ENCODE assay signal across 8 mouse cellular contexts in genomic region chr9:80173629-80174028, GRCm38 (mm10). TPM values are rescaled to one million over a fixed set of nuclear protein-coding genes. Genes with fewer than 3 reads are reported as not detected.
DNase-seq lines count a peak whose midpoint lies in the region; ATAC-seq lines count a peak whose summit lies in the region.

No protein-coding gene starts in this region.

- WGBS in forebrain, embryonic 12.5 days = 32% methylated on average over 9 of the region's 9 CpGs
- 39% methylated on average over 9 of the region's 9 CpGs for WGBS in hindbrain, embryonic 11.5 days

- H3K27me3 ChIP-seq in forebrain, embryonic 12.5 days = no peaks in the 10 kb centered on the region
- H3K27me3 ChIP-seq in hindbrain, embryonic 11.5 days (ENCODE audit: control insufficient read depth, insufficient read depth, low read length) = no peaks in the 10 kb centered on the region

- no peak overlapping the region for H3K4me2 ChIP-seq in forebrain, embryonic 12.5 days
- no peak overlapping the region for H3K4me2 ChIP-seq in hindbrain, embryonic 11.5 days (replicated peaks; ENCODE audit: low read depth, low read length)

- no peak overlapping the region for H3K4me3 ChIP-seq in forebrain, embryonic 12.5 days (replicated peaks)
- H3K4me3 ChIP-seq in hindbrain, embryonic 11.5 days (ENCODE audit: low read depth, low read length) = no peak overlapping the region

- H3K36me3 ChIP-seq in forebrain, embryonic 12.5 days (replicated peaks) = no peaks in the 10 kb centered on the region
- no peaks in the 10 kb centered on the region for H3K36me3 ChIP-seq in hindbrain, embryonic 11.5 days (ENCODE audit: control insufficient read depth, insufficient read depth, low read length)

- no peak overlapping the region for H3K9ac ChIP-seq in forebrain, embryonic 12.5 days
- 0 out of 2 replicates have a peak overlapping the region, but pooled peaks have one; percentile 23 for H3K9ac ChIP-seq in hindbrain, embryonic 11.5 days (ENCODE audit: low read depth, low read length)

- H3K27ac ChIP-seq in forebrain, embryonic 12.5 days = no peak overlapping the region
- no peak overlapping the region for H3K27ac ChIP-seq in hindbrain, embryonic 11.5 days (ENCODE audit: low read depth, low read length)

- peak; percentile 17 for DNase-seq in adrenal gland, postnatal 14 days
- no peak for DNase-seq in adrenal gland, adult 18-20 months (ENCODE audit: low spot score in 2 of 2)
- peak; percentile 56 for DNase-seq in MN1 (ENCODE audit: low spot score)
- DNase-seq in hindbrain, embryonic 11.5 days (ENCODE audit: low spot score) = no peak
- DNase-seq in lung, postnatal 36 days = peak; percentile 51
- peak; percentile 63 to 64 for DNase-seq in right cerebral cortex, postnatal 10 days (ENCODE audit: low spot score in 2 of 2)
- no peak for DNase-seq in adrenal gland, postnatal 10 days

- H3K4me1 ChIP-seq in forebrain, embryonic 12.5 days = peaks cover 9% of the 10 kb centered on the region
- H3K4me1 ChIP-seq in hindbrain, embryonic 11.5 days (replicated peaks; ENCODE audit: control insufficient read depth, insufficient read depth, low read length) = no peaks in the 10 kb centered on the region

- no peaks in the 10 kb centered on the region for H3K9me3 ChIP-seq in forebrain, embryonic 12.5 days
- H3K9me3 ChIP-seq in hindbrain, embryonic 11.5 days (ENCODE audit: control insufficient read depth, low read length) = no peaks in the 10 kb centered on the region

- 0 out of 2 replicates have a peak, but pooled peaks have one; percentile 34 for ATAC-seq in forebrain, embryonic 12.5 days (ENCODE audit: low FRiP score)
- ATAC-seq in hindbrain, embryonic 11.5 days (ENCODE audit: low FRiP score) = peak; percentile 83

RNA-seq across cellular contexts. Expression of gene Myo6, which starts 8.8 kb away (rescaled TPM):
- total RNA-seq in adrenal gland, postnatal 14 days (2021) = 30.8 and 31.0 TPM in 2 replicates
- total RNA-seq in adrenal gland, adult 18-20 months (2021) = 10 to 100 TPM; 26.1 to 30.2 TPM
- 13.5 and 15.1 TPM in 2 replicates for polyA plus RNA-seq in forebrain, embryonic 12.5 days (2016; fragmentation: Nextera tagmentation; extraction: Ambion mirVana)
- polyA plus RNA-seq in hindbrain, embryonic 11.5 days (2014; fragmentation: Nextera tagmentation; extraction: Ambion mirVana) = 14.8 and 16.2 TPM in 2 replicates
- 10 to 100 TPM; 25.1 to 32.3 TPM for total RNA-seq in adrenal gland, postnatal 10 days (2021)

Comparison
In these comparisons a context has a peak if more than half of its experiments do, and no peak if none do; other contexts are left out.
1. DNase-seq: peak in adrenal gland, postnatal 14 days (single experiment), MN1 (single experiment), lung, postnatal 36 days (single experiment) and right cerebral cortex, postnatal 10 days (2 of 2); none in adrenal gland, adult 18-20 months (0 of 2), hindbrain, embryonic 11.5 days (single experiment) and adrenal gland, postnatal 10 days (single experiment).